Mouse (Mus musculus): ENCODE measurements around the gene Gna12.

GRCm38 (mm10) chr5:140858335-140858734 is 28.1 kb upstream of the Gna12 start:
- TF ChIP-seq CTCF (IDR thresholded peaks at IDR 0.05; ENCODE audit: extremely low read depth, insufficient read length, insufficient replicate concordance, low read depth, low read length) (peak; percentile 22; the same call in 1 of the 2 replicates), POLR2A (IDR thresholded peaks at IDR 0.05; ENCODE audit: low read depth, low read length) (no peak)
